Mouse (Mus musculus) frontal cortex, adult 2 months (tissue): Measurements from ENCODE around the gene Irf3. TPM values are rescaled to one million over a fixed set of nuclear protein-coding genes. Genes with fewer than 3 reads are reported as not detected.
A peak's percentile ranks its signal among the peaks of the same experiment; 100 is the strongest.

ENCODE experiments used
- DNase-seq, 2 experiments: peaks; one replicate each; pipeline ENCODE4 v3.0.0; 2022; ENCODE audit warnings: low spot score in 1 of 2; ENCODE audit errors: extremely low spot score in 1 of 2
- polyA plus RNA-seq: library from polyadenylated mRNA; depleted of rRNA; stranded (reverse); fragments of >200 nt; gene quantifications from 2 replicates; pipeline ENCODE4 v1.2.3, GENCODE M21; 2012

The Irf3 gene
- polyA plus RNA-seq, 1 experiment = 88.6 TPM

- DNase-seq = no peak
These were observed 30.3 kb downstream of the Irf3 start for GRCm38 (mm10) chr7:45027761-45028160.

GRCm38 (mm10) chr7:45028351-45028750 lies 30.9 kb downstream of the Irf3 start:
- DNase-seq = no peak

- no peak for DNase-seq
These were observed 32.5 kb downstream of the Irf3 start for GRCm38 (mm10) chr7:45029995-45030394.

GRCm38 (mm10) chr7:45030857-45031256 lies 33.4 kb downstream of the Irf3 start:
- DNase-seq = no peak

GRCm38 (mm10) chr7:45033722-45034359 lies 36.4 kb downstream of the Irf3 start:
- no peak for DNase-seq

- DNase-seq = no peak
These were observed 38.2 kb downstream of the Irf3 start for GRCm38 (mm10) chr7:45035631-45036030.

GRCm38 (mm10) chr7:45036702-45037101 lies 39.3 kb downstream of the Irf3 start:
- no peak for DNase-seq

GRCm38 (mm10) chr7:45037720-45038361 lies 40.4 kb downstream of the Irf3 start:
- no peak for DNase-seq

GRCm38 (mm10) chr7:45038411-45038810 lies 41.0 kb downstream of the Irf3 start:
- no peak for DNase-seq

- no peak for DNase-seq
These were observed 43.4 kb downstream of the Irf3 start for GRCm38 (mm10) chr7:45040851-45041250.

GRCm38 (mm10) chr7:45043307-45043706 lies 45.9 kb downstream of the Irf3 start:
- DNase-seq = no peak

GRCm38 (mm10) chr7:45045741-45046140 lies 48.3 kb downstream of the Irf3 start:
- no peak for DNase-seq

GRCm38 (mm10) chr7:45046853-45047350 lies 49.5 kb downstream of the Irf3 start:
- no peak for DNase-seq

- no peak for DNase-seq
These were observed 50.0 kb downstream of the Irf3 start for GRCm38 (mm10) chr7:45047491-45047890.

GRCm38 (mm10) chr7:45048001-45048890 lies 50.8 kb downstream of the Irf3 start:
- no peak for DNase-seq

- no peak for DNase-seq
These were observed 51.6 kb downstream of the Irf3 start for GRCm38 (mm10) chr7:45048923-45049657.

- DNase-seq = peak; percentile 78 to 79
These were observed 53.6 kb downstream of the Irf3 start for GRCm38 (mm10) chr7:45050945-45051600.

GRCm38 (mm10) chr7:45051601-45051974 lies 54.1 kb downstream of the Irf3 start:
- no peak for DNase-seq
